ENCODE assay signal across 20 mouse cellular contexts in genomic region chr2:27650991-27651390, GRCm38 (mm10). TPM values are rescaled to one million over a fixed set of nuclear protein-coding genes. Genes with fewer than 3 reads are reported as not detected.
A peak's percentile ranks its signal among the peaks of the same experiment; 100 is the strongest.
DNase-seq lines count a peak whose midpoint lies in the region; ATAC-seq lines count a peak whose summit lies in the region.
"Had no signal": no experiment of that assay in that cellular context is flagged by ENCODE, and none has a peak within 500 bp of the region (broad histone marks: within the 10 kb centered on the region; RNA-seq: fewer than 3 reads in every experiment).

No protein-coding gene starts in this region.

- no peaks in the 10 kb centered on the region for H3K27me3 ChIP-seq in kidney, embryonic 16.5 days (ENCODE audit: insufficient read depth, low read length)
- no peaks in the 10 kb centered on the region for H3K27me3 ChIP-seq in limb, embryonic 12.5 days
- H3K27me3 ChIP-seq in forebrain, embryonic 11.5 days (ENCODE audit: control insufficient read depth, insufficient read depth, low read length), result no peaks in the 10 kb centered on the region

- H3K9ac ChIP-seq in kidney, embryonic 16.5 days (replicated peaks; ENCODE audit: low read length), result no peak overlapping the region
- no peak overlapping the region for H3K9ac ChIP-seq in limb, embryonic 12.5 days (replicated peaks)
- H3K9ac ChIP-seq in forebrain, embryonic 11.5 days (ENCODE audit: low read length), result no peak overlapping the region
- H3K9ac ChIP-seq: forebrain, postnatal 0 days; heart, embryonic 13.5 days; liver, embryonic 15.5 days had no signal

- no peak for DNase-seq in kidney, adult 18-20 months
- DNase-seq in embryo, embryonic 10.5 days (ENCODE audit: low spot score), result peak; percentile 58
- DNase-seq in embryo, embryonic 9.5 days (ENCODE audit: extremely low spot score), result peak; percentile 69
- no peak for DNase-seq in cerebellum, adult 18-20 months
- DNase-seq in forebrain, embryonic 11.5 days (ENCODE audit: low spot score), result no peak
- DNase-seq: adrenal gland, postnatal 36 days; cerebellum, adult 8-10 months; forebrain, postnatal 0 days; gastrocnemius, adult 2 months; heart, adult 11 months; heart, postnatal 36 days; kidney, postnatal 14 days; lung, postnatal 10 days; right cerebral cortex, adult 18-20 months; spleen, adult 18-20 months; thymus, postnatal 14 days had no signal

- peaks cover 13% of the 10 kb centered on the region for H3K4me1 ChIP-seq in kidney, embryonic 16.5 days (ENCODE audit: insufficient read depth, low read length)
- peaks cover 17% of the 10 kb centered on the region for H3K4me1 ChIP-seq in limb, embryonic 12.5 days (replicated peaks)
- peaks cover 2% of the 10 kb centered on the region; the same call in 1 of the 2 replicates for H3K4me1 ChIP-seq in forebrain, embryonic 11.5 days (replicated peaks; ENCODE audit: control insufficient read depth, insufficient read depth, low read length)

- no peak for ATAC-seq in kidney, embryonic 16.5 days (ENCODE audit: low FRiP score, low TSS enrichment)
- ATAC-seq in limb, embryonic 12.5 days (ENCODE audit: insufficient number of reproducible peaks, insufficient read depth, low FRiP score, low TSS enrichment, low read depth), result no peak
- no peak for ATAC-seq in forebrain, embryonic 11.5 days (replicated peaks; ENCODE audit: low FRiP score)
- ATAC-seq: forebrain, postnatal 0 days had no signal

- no peak overlapping the region for H3K4me2 ChIP-seq in kidney, embryonic 16.5 days (replicated peaks; ENCODE audit: low read depth, low read length)
- H3K4me2 ChIP-seq in limb, embryonic 12.5 days, result no peak overlapping the region
- no peak overlapping the region for H3K4me2 ChIP-seq in forebrain, embryonic 11.5 days (ENCODE audit: low read depth, low read length, severe bottlenecking)
- H3K4me2 ChIP-seq: heart, embryonic 13.5 days; liver, embryonic 15.5 days had no signal

- no peaks in the 10 kb centered on the region for H3K9me3 ChIP-seq in kidney, embryonic 16.5 days (ENCODE audit: low read length)
- H3K9me3 ChIP-seq in limb, embryonic 12.5 days, result no peaks in the 10 kb centered on the region
- no peaks in the 10 kb centered on the region for H3K9me3 ChIP-seq in forebrain, embryonic 11.5 days (ENCODE audit: control insufficient read depth, low read length)
- H3K9me3 ChIP-seq: liver, embryonic 15.5 days had no signal

- H3K4me3 ChIP-seq in kidney, embryonic 16.5 days (ENCODE audit: low read length), result no peak overlapping the region
- no peak overlapping the region for H3K4me3 ChIP-seq in limb, embryonic 12.5 days (replicated peaks)
- H3K4me3 ChIP-seq in forebrain, embryonic 11.5 days (ENCODE audit: low read depth, low read length), result no peak overlapping the region
- H3K4me3 ChIP-seq: gastrocnemius, adult 2 months; heart, embryonic 13.5 days; liver, embryonic 15.5 days had no signal

- peak overlapping the region; percentile 78; the same call in 1 of the 2 replicates for H3K27ac ChIP-seq in kidney, embryonic 16.5 days (ENCODE audit: low read length)
- peak overlapping the region; percentile 86 for H3K27ac ChIP-seq in limb, embryonic 12.5 days
- H3K27ac ChIP-seq in forebrain, embryonic 11.5 days (ENCODE audit: low read depth, low read length), result no peak overlapping the region
- H3K27ac ChIP-seq: gastrocnemius, adult 2 months; heart, embryonic 13.5 days; liver, embryonic 15.5 days had no signal

- H3K36me3 ChIP-seq in kidney, embryonic 16.5 days (ENCODE audit: insufficient read depth, low read length), result no peaks in the 10 kb centered on the region
- H3K36me3 ChIP-seq in limb, embryonic 12.5 days, result no peaks in the 10 kb centered on the region
- no peaks in the 10 kb centered on the region for H3K36me3 ChIP-seq in forebrain, embryonic 11.5 days (ENCODE audit: control insufficient read depth, insufficient read depth, low read length)
- H3K36me3 ChIP-seq: heart, embryonic 13.5 days; liver, embryonic 15.5 days had no signal

RNA-seq across cellular contexts. Expression of gene Rxra, which starts 25.2 kb away (rescaled TPM):
- polyA plus RNA-seq in kidney, embryonic 16.5 days (2015; fragmentation: Nextera tagmentation; extraction: Ambion mirVana), result 11.0 and 11.6 TPM in 2 replicates
- polyA plus RNA-seq in limb, embryonic 12.5 days (2016; fragmentation: Nextera tagmentation; extraction: Ambion mirVana), result 15.3 and 15.7 TPM in 2 replicates
- 6.5 and 6.9 TPM in 2 replicates for polyA plus RNA-seq in forebrain, embryonic 11.5 days (2014; fragmentation: Nextera tagmentation; extraction: Ambion mirVana)

Comparison
In these comparisons a context has a peak if more than half of its experiments do, and no peak if none do; other contexts are left out.
1. DNase-seq: peak in embryo, embryonic 10.5 days (single experiment) and embryo, embryonic 9.5 days (single experiment); none in kidney, adult 18-20 months (single experiment), cerebellum, adult 18-20 months (0 of 2) and forebrain, embryonic 11.5 days (single experiment).